Mouse (Mus musculus): ENCODE data around the gene Tgfbr1.

Gene Tgfbr1

GRCm38 (mm10) chr4:47437365-47438340 lies 84.6 kb downstream of the Tgfbr1 start:
- ChIA-PET POLR2A (interaction anchor here in 3 of 4 experiments (0.7 to 1.3 kb wide), 13 partner anchors 12 to 970 kb away, joined by 3 to 5 read pairs (median 3); partner anchors contain the start of genes Alg2 (in 2 of the 3) and Sec61b (in 2 of the 3)), CTCF (interaction anchor here (0.5 to 2.6 kb wide), 56 partner anchors 8 to 1686 kb away, joined by 3 to 14 read pairs (median 4); partner anchors contain the start of genes Alg2 (in 1 of the 4) and Sec61b (in 1 of the 4))

GRCm38 (mm10) chr4:47438956-47439355 lies 85.9 kb downstream of the Tgfbr1 start:
- ChIA-PET POLR2A (interaction anchor here in 2 of 4 experiments (1.2 to 1.3 kb wide), 2 partner anchors 35 kb away, joined by 3 to 5 read pairs; partner anchors contain the start of genes Alg2 (in 2 of the 2) and Sec61b (in 2 of the 2)), CTCF (interaction anchor here in 3 of 4 experiments (0.7 to 2.6 kb wide), 4 partner anchors 10 to 942 kb away, joined by 3 to 13 read pairs (median 4); no protein-coding TSS in a partner anchor)

- CTCF ChIA-PET = no interaction called here
- POLR2A ChIA-PET = interaction anchor here in 3 of 4 experiments (0.6 to 1.5 kb wide), 3 partner anchors 8 to 62 kb away, joined by 3 to 4 read pairs (median 3); no protein-coding TSS in a partner anchor
Observed at GRCm38 (mm10) chr4:47440951-47441350, 87.9 kb downstream of the Tgfbr1 start.

- POLR2A ChIA-PET = interaction anchor here in 2 of 4 experiments (0.6 to 1.3 kb wide), 2 partner anchors 25 to 28 kb away, joined by 3 to 6 read pairs; no protein-coding TSS in a partner anchor
- CTCF ChIA-PET = interaction anchor here in 2 of 4 experiments (0.7 to 1.7 kb wide), 3 partner anchors 11 to 54 kb away, joined by 3 to 5 read pairs (median 3); no protein-coding TSS in a partner anchor
Observed at GRCm38 (mm10) chr4:47448526-47448925, 95.5 kb downstream of the Tgfbr1 start.

- POLR2A ChIA-PET = interaction anchor here in 3 of 4 experiments (0.6 to 2.2 kb wide), 7 partner anchors 9 to 594 kb away, joined by 3 to 15 read pairs (median 5); partner anchors contain the start of genes Alg2 (in 2 of the 3) and Sec61b (in 2 of the 3)
- CTCF ChIA-PET = interaction anchor here in 3 of 4 experiments (0.6 to 1.7 kb wide), 7 partner anchors 10 to 54 kb away, joined by 3 to 8 read pairs (median 4); partner anchors contain the start of genes Alg2 (in 1 of the 3) and Sec61b (in 1 of the 3)
Observed at GRCm38 (mm10) chr4:47449116-47449515, 96.1 kb downstream of the Tgfbr1 start.

- CTCF ChIA-PET = interaction anchor here in 3 of 4 experiments (0.6 to 1.7 kb wide), 7 partner anchors 10 to 53 kb away, joined by 3 to 8 read pairs (median 4); partner anchors contain the start of genes Alg2 (in 1 of the 3) and Sec61b (in 1 of the 3)
- POLR2A ChIA-PET = interaction anchor here in 3 of 4 experiments (0.5 to 2.2 kb wide), 8 partner anchors 9 to 947 kb away, joined by 3 to 15 read pairs (median 4); partner anchors contain the start of genes Alg2 (in 2 of the 3) and Sec61b (in 2 of the 3)
Observed at GRCm38 (mm10) chr4:47449586-47450522, 96.8 kb downstream of the Tgfbr1 start.

All from embryonic stem cell, embryonic (primary cell).